Mouse (Mus musculus) brain, embryonic 14.5 days (tissue): ENCODE measurements at regions not wholly inside any gene's neighbourhood (a gene's known extent, or its start where the extent isn't known, plus 50 kb on each side); places are given as distances from the start of the nearest gene placed in this dataset.

Experiments used
- CTCF ChIP-seq: fragments of 200-500 bp; IDR thresholded peaks from 2 replicates; pipeline ENCODE4 v1.5.1; 2012; ENCODE audit warnings: inconsistent platforms, mild to moderate bottlenecking, moderate library complexity, borderline replicate concordance; ENCODE audit not compliant: insufficient read depth, insufficient read length; ENCODE audit errors: extremely low read depth
- POLR2A ChIP-seq: fragments of 200-500 bp; IDR thresholded peaks from 2 replicates; pipeline ENCODE4 v1.6.1; 2012; ENCODE audit warnings: mild to moderate bottlenecking, inconsistent platforms, borderline replicate concordance; ENCODE audit not compliant: poor library complexity, insufficient read depth, insufficient read length, severe bottlenecking; ENCODE audit errors: extremely low read depth

- no peak for TF ChIP-seq CTCF
- TF ChIP-seq POLR2A = no peak
These were observed 171.2 kb downstream of the Ifng start for GRCm38 (mm10) chr10:118612091-118612490.
